Mouse (Mus musculus) lung, postnatal 25 days (tissue): ENCODE measurements around the gene Slc47a2.
"Not testable (repeated sequence)": the region's sequence is repeated elsewhere in the genome, so short reads cannot be mapped to it uniquely, and the experiment has no call there.

Source experiments
- DNase-seq: peaks from one replicate; pipeline ENCODE4 v3.0.0; 2022; ENCODE audit warnings: low spot score

The Slc47a2 gene

DNA sequence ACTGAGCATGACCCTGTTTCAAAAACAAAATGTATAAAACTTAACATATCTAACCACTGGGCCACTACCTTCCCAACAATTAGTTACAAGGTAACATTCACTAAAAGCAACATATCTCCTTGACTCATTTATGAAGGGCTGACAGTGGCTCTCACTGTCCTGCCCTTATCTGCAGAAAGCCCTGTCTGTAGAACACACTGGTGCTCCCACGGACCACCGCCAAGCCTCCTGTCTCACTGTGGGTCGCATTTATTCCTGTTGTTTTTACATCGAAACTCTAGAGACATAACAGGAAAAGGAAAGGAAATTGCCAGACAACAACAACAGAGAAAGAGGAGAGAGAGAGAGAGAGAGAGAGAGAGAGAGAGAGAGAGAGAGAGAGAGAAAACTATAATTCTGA lies 1.4 kb downstream of the Slc47a2 start:
- no peak for DNase-seq

GRCm38 (mm10) chr11:61340374-61340773 lies 2.3 kb downstream of the Slc47a2 start:
- no peak for DNase-seq

DNA sequence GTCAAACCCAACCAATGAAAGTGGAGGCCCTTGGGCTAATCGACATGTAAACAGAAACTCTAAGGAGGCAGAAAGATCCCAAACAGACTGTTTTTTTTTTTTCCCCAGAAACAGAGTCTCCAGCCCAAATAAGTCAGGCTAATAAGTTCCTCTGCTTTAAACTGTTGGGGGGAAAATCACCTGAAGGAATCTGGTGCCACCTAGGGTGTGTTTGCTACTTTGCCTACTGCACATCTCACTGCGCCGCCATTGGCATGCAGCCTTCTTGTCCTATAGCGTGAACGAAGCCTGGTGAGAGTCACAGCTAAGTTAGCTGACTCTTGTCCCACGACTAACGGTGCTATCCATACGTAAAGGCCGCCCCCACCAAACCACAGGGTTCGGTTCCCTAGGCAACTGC lies 5.1 kb downstream of the Slc47a2 start:
- no peak for DNase-seq

DNA sequence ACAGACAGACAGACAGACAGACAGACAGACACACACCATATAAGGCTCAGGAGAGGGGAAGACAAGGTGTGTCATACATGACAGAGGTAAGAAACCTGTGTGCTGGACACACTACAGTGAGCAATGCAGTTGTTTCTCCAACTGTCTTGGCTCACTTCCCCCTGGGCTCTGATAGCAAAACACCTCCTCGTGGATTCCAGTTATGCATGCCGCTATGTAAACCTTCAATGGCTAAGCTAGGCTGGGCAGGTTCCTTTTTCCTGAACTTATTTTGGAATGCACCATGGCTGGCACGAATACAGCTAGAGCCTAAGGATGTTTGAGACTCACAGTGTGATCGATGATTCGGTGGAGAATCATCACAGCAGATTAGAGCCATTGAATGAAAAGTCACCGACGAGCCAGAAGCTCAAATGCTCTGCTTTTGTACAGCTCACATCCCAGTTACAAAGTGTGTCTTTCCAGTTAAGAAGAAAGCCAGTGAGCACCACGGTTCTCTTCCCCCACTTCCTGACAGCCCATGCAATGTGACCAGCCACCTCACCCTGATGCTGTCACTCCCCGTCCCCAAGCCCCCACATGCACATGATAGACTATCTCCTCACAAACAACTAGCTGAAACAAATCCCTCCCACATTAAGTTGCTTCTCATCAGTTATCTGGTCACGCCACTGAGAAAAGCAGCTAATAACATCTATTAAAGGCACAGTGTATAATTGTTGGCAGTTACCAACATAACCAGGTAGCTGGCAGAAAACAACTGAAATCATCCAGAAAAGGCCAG lies 21.6 kb downstream of the Slc47a2 start:
- no peak for DNase-seq

DNA sequence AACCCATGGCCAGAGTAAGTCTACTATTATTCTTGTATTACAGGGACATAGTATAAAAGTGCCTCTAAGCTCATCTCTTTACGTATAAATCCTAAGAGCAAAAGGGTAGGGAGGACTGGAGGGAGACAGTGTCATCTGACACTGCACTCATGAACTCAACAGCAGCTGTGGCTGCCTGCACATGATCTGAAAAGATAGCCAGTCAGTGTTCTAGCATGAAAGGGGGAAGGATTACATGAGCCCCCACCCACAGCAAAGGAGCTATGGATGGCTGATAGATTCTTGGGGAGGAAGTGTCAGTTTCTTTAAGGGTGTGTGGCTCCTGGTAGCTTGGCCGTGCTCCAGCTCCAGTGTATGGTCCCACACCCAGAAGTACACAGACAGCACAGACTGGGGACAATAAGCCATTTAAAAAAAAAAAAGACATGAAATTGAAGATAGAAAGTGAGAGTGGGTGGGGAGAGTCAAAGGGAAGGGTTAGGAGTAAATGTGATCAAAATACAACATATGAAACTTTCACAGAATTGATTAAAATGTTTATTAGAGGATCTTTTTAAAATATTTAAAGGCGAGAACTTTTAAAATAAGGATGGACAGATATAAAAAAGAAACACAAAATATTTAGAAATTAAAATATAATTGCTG lies 22.6 kb downstream of the Slc47a2 start:
- DNase-seq = no peak

DNA sequence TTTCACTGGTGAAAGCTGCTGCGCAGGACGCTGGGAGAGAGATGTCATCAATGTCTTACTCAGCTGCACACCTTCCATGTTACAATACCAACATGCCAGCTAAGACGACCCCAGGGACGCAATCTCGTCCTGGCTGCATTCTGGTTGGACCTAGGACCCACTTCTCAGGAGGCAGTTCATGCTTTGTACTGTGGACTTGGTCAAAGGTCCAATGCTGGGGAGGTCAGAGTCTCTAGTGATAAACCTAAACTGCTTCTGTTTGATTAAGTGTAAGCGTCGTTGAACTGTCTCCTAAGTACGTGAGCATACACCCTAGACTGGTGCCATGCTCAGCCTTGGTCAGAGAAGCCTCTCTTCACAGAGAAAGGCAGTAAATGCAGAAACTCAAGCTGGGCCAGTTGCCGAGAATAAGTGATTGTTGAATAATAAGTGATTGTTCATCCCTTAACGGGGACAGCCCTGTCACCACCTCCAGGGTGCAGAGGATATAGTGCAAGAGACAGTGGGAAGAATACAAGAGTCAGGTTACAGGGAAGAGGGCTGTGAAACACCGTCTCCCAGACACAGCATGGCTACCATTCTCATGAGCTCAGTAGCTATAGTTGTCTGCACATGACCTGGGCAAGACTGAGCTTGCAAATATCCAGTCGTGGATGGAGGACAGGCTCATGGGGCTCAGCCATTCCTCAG lies 23.3 kb downstream of the Slc47a2 start:
- no peak for DNase-seq

- no peak for DNase-seq
These were observed 25.8 kb downstream of the Slc47a2 start for GRCm38 (mm10) chr11:61316864-61317263.

DNA sequence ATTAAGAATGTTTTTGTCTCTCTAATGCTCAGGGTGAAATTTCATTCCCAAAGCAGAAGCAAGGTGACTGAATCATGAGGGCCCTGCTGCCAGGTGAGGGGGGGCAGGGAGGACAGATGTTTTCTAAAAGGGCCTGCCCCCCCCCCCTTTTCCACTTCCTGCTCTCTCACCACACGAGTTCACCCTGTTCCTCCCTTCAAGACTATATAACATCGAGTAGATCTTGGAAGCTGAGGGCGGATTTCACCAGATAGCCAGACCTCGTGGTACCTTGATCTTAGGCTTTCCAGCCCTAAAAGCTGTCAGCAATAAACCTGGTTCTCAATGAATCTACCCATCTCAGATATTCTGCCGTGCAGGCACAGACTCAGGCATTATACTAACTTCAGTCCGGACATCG lies 32.3 kb downstream of the Slc47a2 start:
- no peak for DNase-seq

DNA sequence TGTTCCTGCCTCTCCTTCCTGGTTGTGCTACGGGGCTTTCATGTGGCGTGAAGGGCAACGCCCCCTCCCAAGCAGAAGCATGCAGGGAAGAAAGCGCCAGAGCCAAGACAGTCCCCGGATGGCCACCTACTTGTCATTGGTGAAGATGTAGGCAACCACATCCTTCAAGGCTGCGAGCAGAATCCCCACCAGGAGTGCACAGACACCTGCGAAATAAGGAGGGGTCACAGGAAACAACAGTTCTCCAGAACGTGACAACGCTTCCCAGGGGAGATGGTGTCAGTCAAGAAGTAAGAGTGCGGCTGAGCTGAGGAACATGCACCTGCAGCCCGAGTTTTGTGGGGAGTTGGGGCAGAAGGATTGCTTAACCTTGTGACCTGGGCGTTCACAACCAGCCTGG lies 32.8 kb downstream of the Slc47a2 start:
- DNase-seq = no peak

GRCm38 (mm10) chr11:61307795-61308194 lies 34.9 kb downstream of the Slc47a2 start:
- DNase-seq = no peak

DNA sequence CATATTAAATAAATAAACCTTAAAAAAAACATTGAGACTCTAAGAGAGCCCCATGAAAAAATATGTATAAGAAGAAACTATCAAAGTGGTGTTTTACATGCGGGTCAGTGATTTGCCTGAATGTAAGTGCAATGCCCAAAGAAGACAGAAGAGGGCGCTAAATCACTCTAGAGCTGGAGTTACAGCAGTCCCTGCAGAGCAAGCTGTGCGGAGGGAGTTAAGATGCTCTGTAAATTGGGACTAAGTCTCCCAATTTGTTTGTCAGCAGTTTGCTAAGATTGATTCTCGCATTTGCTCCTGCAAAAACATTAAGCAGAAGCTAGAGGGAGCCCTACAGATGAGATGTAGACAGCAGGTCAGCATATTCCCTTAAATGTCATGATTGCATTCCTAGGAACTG lies 37.3 kb downstream of the Slc47a2 start:
- DNase-seq = peak; percentile 56

- DNase-seq = not testable (repeated sequence)
These were observed 38.1 kb downstream of the Slc47a2 start for GRCm38 (mm10) chr11:61304535-61304934.

GRCm38 (mm10) chr11:61300716-61301392 lies 41.8 kb downstream of the Slc47a2 start:
- no peak for DNase-seq

GRCm38 (mm10) chr11:61300205-61300604 lies 42.5 kb downstream of the Slc47a2 start:
- DNase-seq = no peak

DNA sequence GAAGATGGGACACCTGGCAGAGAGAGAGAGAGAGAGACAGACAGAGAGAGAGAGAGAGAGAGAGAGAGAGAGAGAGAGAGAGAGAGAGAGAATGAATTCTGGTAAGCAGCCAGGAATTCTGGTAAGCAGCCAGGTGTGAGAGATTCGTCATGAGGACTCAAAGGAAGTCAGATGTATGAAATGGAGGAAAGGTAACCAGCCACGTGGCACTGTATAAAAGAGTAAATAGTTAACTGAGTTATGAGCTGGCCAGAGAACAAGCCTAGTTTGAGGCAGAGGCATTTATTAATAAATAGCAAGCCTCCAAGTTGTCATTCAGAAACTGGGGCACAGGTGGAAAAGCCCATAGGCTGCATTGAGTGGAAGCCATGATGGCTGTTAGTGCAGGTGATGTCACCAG lies 44.8 kb downstream of the Slc47a2 start:
- no peak for DNase-seq

- no peak for DNase-seq
These were observed 45.3 kb downstream of the Slc47a2 start for GRCm38 (mm10) chr11:61297326-61297725.

- no peak for DNase-seq
These were observed 46.1 kb downstream of the Slc47a2 start for GRCm38 (mm10) chr11:61296556-61296955.

DNA sequence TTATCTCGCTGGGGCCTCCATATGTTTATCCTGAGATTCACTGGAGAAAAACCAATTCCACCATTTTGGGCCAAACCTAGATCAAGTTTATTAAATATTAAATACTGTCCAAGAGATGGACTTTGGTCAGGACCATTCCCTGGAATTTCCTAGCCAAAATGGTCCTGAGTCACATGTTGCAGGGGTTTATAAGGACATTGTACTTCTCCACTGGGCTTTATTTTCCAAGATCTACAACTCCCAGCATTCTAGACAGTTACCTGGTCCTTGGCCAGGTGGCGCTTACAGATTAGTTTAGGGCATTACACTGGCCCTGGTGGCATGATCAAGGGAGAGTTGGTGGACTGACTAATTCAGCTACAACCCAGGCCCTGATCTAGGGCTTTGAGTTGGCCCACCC lies 47.1 kb downstream of the Slc47a2 start:
- no peak for DNase-seq

- DNase-seq = peak; percentile 33
These were observed 48.2 kb downstream of the Slc47a2 start for GRCm38 (mm10) chr11:61294431-61294830.

- DNase-seq = no peak
These were observed 49.4 kb downstream of the Slc47a2 start for GRCm38 (mm10) chr11:61293251-61293650.

GRCm38 (mm10) chr11:61284323-61284722 lies 58.3 kb downstream of the Slc47a2 start:
- peak; percentile 26 for DNase-seq

- DNase-seq = no peak
These were observed 59.1 kb downstream of the Slc47a2 start for GRCm38 (mm10) chr11:61283414-61284049.
